Mouse (Mus musculus): ENCODE measurements around the gene Bcas1. TPM values are rescaled to one million over a fixed set of nuclear protein-coding genes. Genes with fewer than 3 reads are reported as not detected.

Bcas1 gene
- polyA plus RNA-seq, 1 experiment from 2014 or later = 1.8 TPM

- H3K9me3 ChIP-seq (replicated peaks) = no peaks in the 10 kb centered on the region
- DNase-seq (ENCODE audit: low spot score) = peak; percentile 83
- 13% methylated on average over 9 of the region's 9 CpGs for WGBS
Observed at GRCm38 (mm10) chr2:170450933-170451332, 23.3 kb upstream of the Bcas1 start.

GRCm38 (mm10) chr2:170447651-170448050 lies 20.0 kb upstream of the Bcas1 start:
- Histone ChIP-seq H3K4me1 (peaks cover 2% of the 10 kb centered on the region; the same call in 1 of the 2 replicates), H3K27ac (replicated peaks) (no peak overlapping the region), H3K36me3 (no peaks in the 10 kb centered on the region), H3K27me3 (ENCODE audit: low read depth, poor library complexity, severe bottlenecking) (peaks cover 10% of the 10 kb centered on the region), H3K9me3 (replicated peaks) (no peaks in the 10 kb centered on the region), H3K4me3 (no peak overlapping the region)
- DNase-seq (ENCODE audit: low spot score) = no peak
- 78% methylated on average over 10 of the region's 10 CpGs for whole genome bisulfite sequencing

More at GRCm38 (mm10) chr2:170450933-170451332, 23.3 kb upstream of the Bcas1 start:
- peaks cover 10% of the 10 kb centered on the region for H3K27me3 ChIP-seq (ENCODE audit: low read depth, poor library complexity, severe bottlenecking)
- H3K4me3 ChIP-seq = no peak overlapping the region
- no peak overlapping the region for H3K27ac ChIP-seq (replicated peaks)
- H3K36me3 ChIP-seq = no peaks in the 10 kb centered on the region
- peaks cover 2% of the 10 kb centered on the region for H3K4me1 ChIP-seq

GRCm38 (mm10) chr2:170446843-170447383 lies 19.3 kb upstream of the Bcas1 start:
- Histone ChIP-seq H3K27me3 (ENCODE audit: low read depth, poor library complexity, severe bottlenecking) (peaks cover 8% of the 10 kb centered on the region), H3K9me3 (replicated peaks) (no peaks in the 10 kb centered on the region), H3K27ac (replicated peaks) (no peak overlapping the region), H3K4me1 (peaks cover 2% of the 10 kb centered on the region; the same call in 1 of the 2 replicates), H3K36me3 (no peaks in the 10 kb centered on the region), H3K4me3 (no peak overlapping the region)
- no peak for DNase-seq (ENCODE audit: low spot score)
- WGBS = 88% methylated on average over 5 of the region's 5 CpGs

- no peak overlapping the region for H3K27ac ChIP-seq (replicated peaks)
- no peaks in the 10 kb centered on the region for H3K9me3 ChIP-seq (replicated peaks)
- no peak for DNase-seq (ENCODE audit: low spot score)
- H3K4me1 ChIP-seq = no peaks in the 10 kb centered on the region
- H3K36me3 ChIP-seq = no peaks in the 10 kb centered on the region
- WGBS = 91% methylated on average over 5 of the region's 5 CpGs
- H3K27me3 ChIP-seq (ENCODE audit: low read depth, poor library complexity, severe bottlenecking) = 0 out of 2 replicates have a peak, but pooled peaks cover 5% of the 10 kb centered on the region
- no peak overlapping the region for H3K4me3 ChIP-seq
Observed at GRCm38 (mm10) chr2:170445861-170446260, 18.2 kb upstream of the Bcas1 start.

- 63% methylated on average over 3 of the region's 3 CpGs for WGBS
- no peak for DNase-seq (ENCODE audit: low spot score)
- H3K36me3 ChIP-seq = no peaks in the 10 kb centered on the region
- H3K27ac ChIP-seq (replicated peaks) = no peak overlapping the region
- H3K9me3 ChIP-seq (replicated peaks) = no peaks in the 10 kb centered on the region
- 0 out of 2 replicates have a peak, but pooled peaks cover 17% of the 10 kb centered on the region for H3K27me3 ChIP-seq (ENCODE audit: low read depth, poor library complexity, severe bottlenecking)
- peaks cover 9% of the 10 kb centered on the region for H3K4me1 ChIP-seq
- no peak overlapping the region for H3K4me3 ChIP-seq
Observed at GRCm38 (mm10) chr2:170442535-170442934, 14.9 kb upstream of the Bcas1 start.

- Histone ChIP-seq H3K4me1 (peaks cover 9% of the 10 kb centered on the region), H3K27me3 (ENCODE audit: low read depth, poor library complexity, severe bottlenecking) (0 out of 2 replicates have a peak, but pooled peaks cover 17% of the 10 kb centered on the region), H3K4me3 (peak overlapping the region; percentile 16; the same call in 1 of the 2 replicates), H3K36me3 (no peaks in the 10 kb centered on the region), H3K9me3 (replicated peaks) (no peaks in the 10 kb centered on the region), H3K27ac (replicated peaks) (no peak overlapping the region; the same call in 1 of the 2 replicates)
- DNase-seq (ENCODE audit: low spot score) = no peak
- 37% methylated on average over 13 of the region's 13 CpGs for WGBS
Observed at GRCm38 (mm10) chr2:170438782-170439181, 11.1 kb upstream of the Bcas1 start.

GRCm38 (mm10) chr2:170436204-170436603 lies 8.6 kb upstream of the Bcas1 start:
- Histone ChIP-seq H3K36me3 (no peaks in the 10 kb centered on the region), H3K9me3 (replicated peaks) (no peaks in the 10 kb centered on the region), H3K4me3 (no peak overlapping the region), H3K27ac (replicated peaks) (no peak overlapping the region), H3K27me3 (ENCODE audit: low read depth, poor library complexity, severe bottlenecking) (0 out of 2 replicates have a peak, but pooled peaks cover 16% of the 10 kb centered on the region), H3K4me1 (peaks cover 9% of the 10 kb centered on the region)
- no peak for DNase-seq (ENCODE audit: low spot score)
- 75% methylated on average over 4 of the region's 4 CpGs for WGBS

- H3K4me1 ChIP-seq = no peaks in the 10 kb centered on the region
- no peaks in the 10 kb centered on the region for H3K9me3 ChIP-seq (replicated peaks)
- no peak overlapping the region for H3K27ac ChIP-seq (replicated peaks)
- DNase-seq (ENCODE audit: low spot score) = no peak
- no peaks in the 10 kb centered on the region for H3K27me3 ChIP-seq (ENCODE audit: low read depth, poor library complexity, severe bottlenecking)
- H3K4me3 ChIP-seq = no peak overlapping the region
- 54% methylated on average over 6 of the region's 6 CpGs for WGBS
- H3K36me3 ChIP-seq = no peaks in the 10 kb centered on the region
Observed at GRCm38 (mm10) chr2:170432152-170432551, 4.5 kb upstream of the Bcas1 start.

GRCm38 (mm10) chr2:170428966-170429365 lies 1.3 kb upstream of the Bcas1 start:
- Histone ChIP-seq H3K27ac (replicated peaks) (no peak overlapping the region), H3K27me3 (ENCODE audit: low read depth, poor library complexity, severe bottlenecking) (peaks cover 5% of the 10 kb centered on the region; the same call in 1 of the 2 replicates), H3K4me1 (no peaks in the 10 kb centered on the region), H3K4me3 (no peak overlapping the region), H3K36me3 (no peaks in the 10 kb centered on the region), H3K9me3 (replicated peaks) (no peaks in the 10 kb centered on the region)
- WGBS = 67% methylated on average over 8 of the region's 8 CpGs
- no peak for DNase-seq (ENCODE audit: low spot score)

- Histone ChIP-seq H3K9me3 (replicated peaks) (no peaks in the 10 kb centered on the region), H3K27ac (replicated peaks) (no peak overlapping the region), H3K4me1 (no peaks in the 10 kb centered on the region), H3K36me3 (no peaks in the 10 kb centered on the region), H3K4me3 (no peak overlapping the region), H3K27me3 (ENCODE audit: low read depth, poor library complexity, severe bottlenecking) (peaks cover 5% of the 10 kb centered on the region; the same call in 1 of the 2 replicates)
- 79% methylated on average over 3 of the region's 3 CpGs for WGBS
- DNase-seq (ENCODE audit: low spot score) = no peak
Observed at GRCm38 (mm10) chr2:170424131-170424530, 3.5 kb downstream of the Bcas1 start.

GRCm38 (mm10) chr2:170421924-170422323 lies 5.7 kb downstream of the Bcas1 start:
- no peaks in the 10 kb centered on the region for H3K9me3 ChIP-seq (replicated peaks)
- no peaks in the 10 kb centered on the region for H3K36me3 ChIP-seq
- H3K4me1 ChIP-seq = no peaks in the 10 kb centered on the region
- no peak for DNase-seq (ENCODE audit: low spot score)
- no peak overlapping the region for H3K27ac ChIP-seq (replicated peaks)
- peaks cover 5% of the 10 kb centered on the region; the same call in 1 of the 2 replicates for H3K27me3 ChIP-seq (ENCODE audit: low read depth, poor library complexity, severe bottlenecking)
- H3K4me3 ChIP-seq = no peak overlapping the region
- 40% methylated on average over 4 of the region's 4 CpGs for WGBS

GRCm38 (mm10) chr2:170418748-170419147 lies 8.9 kb downstream of the Bcas1 start:
- no peaks in the 10 kb centered on the region for H3K27me3 ChIP-seq (ENCODE audit: low read depth, poor library complexity, severe bottlenecking)
- no peaks in the 10 kb centered on the region for H3K4me1 ChIP-seq
- H3K36me3 ChIP-seq = no peaks in the 10 kb centered on the region
- 49% methylated on average over 10 of the region's 10 CpGs for WGBS
- no peaks in the 10 kb centered on the region for H3K9me3 ChIP-seq (replicated peaks)
- H3K27ac ChIP-seq (replicated peaks) = no peak overlapping the region
- H3K4me3 ChIP-seq = no peak overlapping the region
- DNase-seq (ENCODE audit: low spot score) = no peak

- peak; percentile 22 for DNase-seq (ENCODE audit: low spot score)
- H3K4me3 ChIP-seq = peak overlapping the region; percentile 48
Observed at GRCm38 (mm10) chr2:170411490-170412168, 16.0 kb downstream of the Bcas1 start.

More at GRCm38 (mm10) chr2:170411490-170412168, 16.0 kb downstream of the Bcas1 start:
- H3K36me3 ChIP-seq = no peaks in the 10 kb centered on the region
- H3K27me3 ChIP-seq (ENCODE audit: low read depth, poor library complexity, severe bottlenecking) = peaks cover 44% of the 10 kb centered on the region
- WGBS = 18% methylated on average over 13 of the region's 13 CpGs
- peak overlapping the region; percentile 75 for H3K27ac ChIP-seq (replicated peaks)
- no peaks in the 10 kb centered on the region for H3K9me3 ChIP-seq (replicated peaks)
- H3K4me1 ChIP-seq = peaks cover 20% of the 10 kb centered on the region
